Mouse (Mus musculus) heart, adult 2 months (tissue): ENCODE results near the gene Cbx3.

Experiments used
- CTCF ChIP-seq: fragments of 200-600 bp; IDR thresholded peaks from 2 replicates; pipeline ENCODE4 v1.8.1; 2022; ENCODE audit warnings: antibody characterized with exemption, mild to moderate bottlenecking, moderate library complexity
- EP300 ChIP-seq: fragments of 200-500 bp; IDR thresholded peaks from 2 replicates; pipeline ENCODE4 v1.6.1; 2011; ENCODE audit warnings: low read depth, low read length, control low read depth; ENCODE audit not compliant: insufficient read depth

- TF ChIP-seq CTCF, result no peak
- TF ChIP-seq EP300, result no peak
Measured at GRCm38 (mm10) chr6:51457770-51458387, 12.3 kb upstream of the Cbx3 start.
